Mouse (Mus musculus) olfactory bulb, adult 2 months (tissue): ENCODE measurements around the gene Gsdmc3. TPM values are rescaled to one million over a fixed set of nuclear protein-coding genes. Genes with fewer than 3 reads are reported as not detected.

Source experiments
- polyA plus RNA-seq: library from polyadenylated mRNA; stranded (reverse); fragments of >200 nt; gene quantifications from 2 replicates; pipeline ENCODE4 v1.2.4, GENCODE M21; 2012; ENCODE audit warnings: low replicate concordance; ENCODE audit not compliant: missing spikeins, insufficient read depth, insufficient read length

Gene Gsdmc3
- polyA plus RNA-seq, 1 experiment, result not detected

Other genes starting within 250 kb of the Gsdmc3 start
- not detected in 2 replicates for gene Gsdmc2, start 33.4 kb downstream of the Gsdmc3 start, polyA plus RNA-seq
- not detected in 2 replicates for gene Gsdmc4, start 33.7 kb upstream of the Gsdmc3 start, polyA plus RNA-seq
- 190 and 298 TPM in 2 replicates for gene Fam49b, start 181.9 kb upstream of the Gsdmc3 start, polyA plus RNA-seq